Mouse (Mus musculus) myocyte (in vitro differentiated cells): ENCODE data around the gene 4930522H14Rik.

Experiments
- CEBPB ChIP-seq: IDR thresholded peaks from 2 replicates; pipeline ENCODE4 v1.6.1; 2011; ENCODE audit warnings: mild to moderate bottlenecking, moderate library complexity; ENCODE audit not compliant: poor library complexity, insufficient read depth, severe bottlenecking
- MYOG ChIP-seq, 3 experiments: IDR thresholded peaks; one replicate each; pipeline ENCODE4 v1.6.1; 2011; ENCODE audit warnings: control low read depth in 2 of 3, low read depth in 2 of 3, mild to moderate bottlenecking in 2 of 3; ENCODE audit not compliant: insufficient read length in 2 of 3, control insufficient read depth in 1 of 3, insufficient read depth in 1 of 3
- POLR2AphosphoS2 ChIP-seq: IDR thresholded peaks from one replicate; pipeline ENCODE4 v1.6.1; 2011; ENCODE audit warnings: low read depth, control low read depth; ENCODE audit not compliant: insufficient read length

- TF ChIP-seq MYOG (IDR thresholded peaks at IDR 0.05; ENCODE audit: control insufficient read depth in 1 of 3, insufficient read depth in 1 of 3, insufficient read length in 2 of 3, low read depth in 2 of 3) (no peak), POLR2AphosphoS2 (no peak), CEBPB (no peak)
Measured at GRCm38 (mm10) chr4:109488812-109489211, 42.3 kb downstream of the 4930522H14Rik start.
